9 mouse cellular contexts compared by ENCODE assay signal in the genomic region with DNA sequence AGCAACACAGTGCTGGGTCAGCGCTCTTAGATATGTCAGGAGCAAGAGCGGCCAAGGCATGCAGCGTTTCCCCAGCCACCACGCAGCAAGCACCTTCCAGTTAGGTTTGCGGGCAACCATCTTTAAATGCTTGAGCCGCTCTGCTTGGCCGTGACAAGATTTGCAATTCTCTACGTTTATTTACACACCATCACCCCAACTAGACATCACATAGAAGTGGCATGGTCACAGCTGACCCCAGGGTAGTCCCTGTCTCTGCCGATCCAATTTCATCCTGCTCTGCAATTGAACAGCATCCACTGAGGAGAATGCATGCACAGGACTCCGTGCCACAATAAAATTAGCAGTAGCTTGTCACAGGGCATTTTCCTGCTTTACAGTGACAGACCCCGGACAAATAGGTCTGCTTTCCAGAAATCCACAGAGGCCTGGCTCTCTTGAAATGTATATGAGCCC.
A peak's percentile ranks its signal among the peaks of the same experiment; 100 is the strongest.
DNase-seq lines count a peak whose midpoint lies in the region; ATAC-seq and TF ChIP-seq lines count a peak whose summit lies in the region.
"Had no signal": no experiment of that assay in that cellular context is flagged by ENCODE, and none has a peak within 500 bp of the region (broad histone marks: within the 10 kb centered on the region; RNA-seq: fewer than 3 reads in every experiment).

No protein-coding gene starts in this region.

- H3K9ac ChIP-seq in heart, embryonic 12.5 days, result no peak overlapping the region
- no peak overlapping the region for H3K9ac ChIP-seq in embryonic facial prominence, embryonic 14.5 days (ENCODE audit: low read depth, low read length)
- H3K9ac ChIP-seq in limb, embryonic 13.5 days, result no peak overlapping the region

- DNase-seq in heart, adult 9 months (ENCODE audit: low spot score in 2 of 2), result no peak
- peak; percentile 43 for DNase-seq in 3134 (ENCODE audit: extremely low read depth, insufficient read length, low spot score)
- DNase-seq in embryonic facial prominence, embryonic 14.5 days (ENCODE audit: low spot score), result peak; percentile 5
- no peak for DNase-seq in thymus, adult 2 months
- DNase-seq in gastrocnemius, postnatal 36 days, result no peak
- DNase-seq: kidney, adult 8-10 months had no signal

- H3K27me3 ChIP-seq in heart, embryonic 12.5 days (replicated peaks), result no peaks in the 10 kb centered on the region
- no peaks in the 10 kb centered on the region for H3K27me3 ChIP-seq in embryonic facial prominence, embryonic 14.5 days (replicated peaks; ENCODE audit: control insufficient read depth, insufficient read depth, low read length)
- H3K27me3 ChIP-seq in limb, embryonic 13.5 days, result no peaks in the 10 kb centered on the region
- no peaks in the 10 kb centered on the region for H3K27me3 ChIP-seq in thymus, adult 2 months (ENCODE audit: control insufficient read depth, insufficient read depth, low read length)

- H3K36me3 ChIP-seq in heart, embryonic 12.5 days, result no peaks in the 10 kb centered on the region
- H3K36me3 ChIP-seq in embryonic facial prominence, embryonic 14.5 days (ENCODE audit: control insufficient read depth, insufficient read depth, low read length), result no peaks in the 10 kb centered on the region
- no peaks in the 10 kb centered on the region for H3K36me3 ChIP-seq in limb, embryonic 13.5 days
- H3K36me3 ChIP-seq in thymus, adult 2 months (ENCODE audit: control insufficient read depth, insufficient read depth, low read length), result no peaks in the 10 kb centered on the region

- TF ChIP-seq POLR2A in thymus, adult 2 months (IDR thresholded peaks at IDR 0.05; ENCODE audit: control insufficient read depth, extremely low read depth, insufficient read depth, low read length, poor library complexity), result no peak

- no peaks in the 10 kb centered on the region for H3K9me3 ChIP-seq in heart, embryonic 12.5 days (replicated peaks)
- H3K9me3 ChIP-seq in embryonic facial prominence, embryonic 14.5 days (ENCODE audit: control insufficient read depth, low read length), result no peaks in the 10 kb centered on the region
- H3K9me3 ChIP-seq in limb, embryonic 13.5 days, result no peaks in the 10 kb centered on the region

- no peak for TF ChIP-seq CTCF in thymus, adult 2 months (IDR thresholded peaks at IDR 0.05; ENCODE audit: borderline replicate concordance, control insufficient read depth, extremely low read depth, insufficient read depth, low read length, poor library complexity)

- intact Hi-C loops in gastrocnemius, postnatal 36 days (cut with DNase I), result no loop called here

- no peak overlapping the region for H3K27ac ChIP-seq in heart, embryonic 12.5 days (ENCODE audit: poor library complexity, severe bottlenecking)
- H3K27ac ChIP-seq in embryonic facial prominence, embryonic 14.5 days (replicated peaks; ENCODE audit: low read depth, low read length), result no peak overlapping the region
- no peak overlapping the region for H3K27ac ChIP-seq in limb, embryonic 13.5 days
- no peak overlapping the region for H3K27ac ChIP-seq in thymus, adult 2 months (ENCODE audit: control insufficient read depth, insufficient read depth, low read length)

- H3K4me2 ChIP-seq in heart, embryonic 12.5 days, result peak overlapping the region; percentile 65
- peak overlapping the region; percentile 45 for H3K4me2 ChIP-seq in embryonic facial prominence, embryonic 14.5 days (ENCODE audit: low read depth, low read length)
- peak overlapping the region; percentile 56 for H3K4me2 ChIP-seq in limb, embryonic 13.5 days (replicated peaks)

- H3K4me1 ChIP-seq in heart, embryonic 12.5 days (replicated peaks), result no peaks in the 10 kb centered on the region
- H3K4me1 ChIP-seq in embryonic facial prominence, embryonic 14.5 days (ENCODE audit: control insufficient read depth, insufficient read depth, low read length), result no peaks in the 10 kb centered on the region
- peaks cover 18% of the 10 kb centered on the region; the same call in 1 of the 2 replicates for H3K4me1 ChIP-seq in limb, embryonic 13.5 days
- H3K4me1 ChIP-seq in thymus, adult 2 months (replicated peaks; ENCODE audit: control insufficient read depth, insufficient read depth, low read length), result no peaks in the 10 kb centered on the region

- 16% methylated on average over 11 of the region's 11 CpGs for WGBS in heart, embryonic 12.5 days
- 10% methylated on average over 11 of the region's 11 CpGs for WGBS in embryonic facial prominence, embryonic 14.5 days
- WGBS in limb, embryonic 13.5 days, result 7% methylated on average over 11 of the region's 11 CpGs
- WGBS in thymus, adult 2 months, result 66% methylated on average over 11 of the region's 11 CpGs

- peak overlapping the region; percentile 33 for H3K4me3 ChIP-seq in heart, embryonic 12.5 days
- H3K4me3 ChIP-seq in embryonic facial prominence, embryonic 14.5 days (ENCODE audit: low read depth, low read length), result peak overlapping the region; percentile 17
- peak overlapping the region; percentile 19 for H3K4me3 ChIP-seq in limb, embryonic 13.5 days
- no peak overlapping the region for H3K4me3 ChIP-seq in thymus, adult 2 months (ENCODE audit: control insufficient read depth, insufficient read depth, low read length)

- ATAC-seq in heart, embryonic 12.5 days (ENCODE audit: insufficient number of reproducible peaks, low FRiP score), result no peak
- ATAC-seq in embryonic facial prominence, embryonic 14.5 days (ENCODE audit: low read depth), result peak; percentile 33; the same call in 1 of the 2 replicates
- no peak for ATAC-seq in limb, embryonic 13.5 days (ENCODE audit: low FRiP score, low read depth)
- ATAC-seq in megakaryocyte, adult 5-6 weeks (ENCODE audit: poor library complexity, severe bottlenecking), result no peak

Comparison
In these comparisons a context has a peak if more than half of its experiments do, and no peak if none do; other contexts are left out.
1. DNase-seq: peak in 3134 (single experiment) and embryonic facial prominence, embryonic 14.5 days (single experiment); none in heart, adult 9 months (0 of 2), thymus, adult 2 months (single experiment) and gastrocnemius, postnatal 36 days (0 of 2).
2. Peak in every context shown above with its lines, with median percentiles within 50 percentile points of each other: H3K4me2 ChIP-seq.